Mouse (Mus musculus): ENCODE data around the gene Pabpc4l. TPM values are rescaled to one million over a fixed set of nuclear protein-coding genes. Genes with fewer than 3 reads are reported as not detected.
"Not testable (repeated sequence)": the region's sequence is repeated elsewhere in the genome, so short reads cannot be mapped to it uniquely, and the experiment has no call there.

Pabpc4l gene
- total RNA-seq (2021) = under 1 TPM; 0.49 to 0.56 TPM
- long read RNA-seq, experiment 1 = 0 reads
- long read RNA-seq, experiment 2 = 0 reads

DNA sequence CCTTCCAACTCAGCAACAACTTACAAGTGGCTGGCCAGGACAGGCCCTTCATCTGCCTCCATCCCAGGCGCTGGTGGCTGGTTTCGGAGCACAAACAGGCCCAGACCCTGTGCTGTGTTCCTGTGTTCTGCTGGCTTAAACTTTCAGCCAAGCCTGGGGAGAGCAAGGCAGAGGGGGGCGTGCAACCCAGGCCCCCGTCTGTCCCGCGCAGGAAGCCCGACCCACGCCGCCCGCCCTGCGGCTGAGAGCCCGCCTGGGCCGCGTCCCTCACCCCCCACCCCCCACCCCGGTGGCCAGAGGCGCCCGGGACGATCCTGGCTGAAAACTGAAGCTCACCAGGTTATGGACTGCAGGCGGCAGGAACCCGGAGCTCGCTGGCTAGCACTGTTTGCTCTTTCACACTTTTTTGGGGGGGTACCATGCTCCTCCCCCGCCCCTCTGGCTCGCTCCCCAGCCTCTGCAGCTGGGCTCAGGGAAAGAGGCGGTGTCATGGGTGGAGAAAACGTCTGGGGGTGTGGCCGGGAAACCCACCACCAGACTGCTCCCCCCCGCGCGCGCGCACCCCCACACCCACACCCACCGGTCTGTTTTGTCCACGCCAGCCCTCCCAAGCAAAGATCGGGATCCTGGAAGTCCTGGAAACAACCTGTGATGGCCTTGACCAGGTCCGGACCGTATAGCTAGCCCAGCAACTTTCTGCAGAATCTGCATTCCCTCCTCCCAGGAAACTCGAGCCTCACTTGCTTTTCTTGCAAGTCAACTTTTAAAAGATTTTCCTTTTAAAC is at the start of gene Pabpc4l:
Gene Pabpc4l (minus strand): TSS at position 739 of the 785 bp plus-strand sequence.
- DNase-seq = peak; percentile 34

DNA sequence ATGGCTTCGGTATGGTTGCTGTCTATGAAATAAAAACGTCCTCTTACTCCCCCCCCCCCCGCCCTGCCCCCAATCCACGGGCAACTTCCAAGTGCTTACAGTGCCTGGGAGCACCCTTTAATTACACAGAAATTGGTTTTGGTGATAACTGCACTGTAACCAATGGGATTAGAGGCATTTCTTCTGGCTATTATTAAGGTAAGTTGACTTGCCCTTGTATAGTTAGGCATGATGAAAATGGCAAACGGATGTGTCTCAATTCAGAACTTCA is 42.9 kb upstream of the Pabpc4l start:
- no peak for DNase-seq

DNA sequence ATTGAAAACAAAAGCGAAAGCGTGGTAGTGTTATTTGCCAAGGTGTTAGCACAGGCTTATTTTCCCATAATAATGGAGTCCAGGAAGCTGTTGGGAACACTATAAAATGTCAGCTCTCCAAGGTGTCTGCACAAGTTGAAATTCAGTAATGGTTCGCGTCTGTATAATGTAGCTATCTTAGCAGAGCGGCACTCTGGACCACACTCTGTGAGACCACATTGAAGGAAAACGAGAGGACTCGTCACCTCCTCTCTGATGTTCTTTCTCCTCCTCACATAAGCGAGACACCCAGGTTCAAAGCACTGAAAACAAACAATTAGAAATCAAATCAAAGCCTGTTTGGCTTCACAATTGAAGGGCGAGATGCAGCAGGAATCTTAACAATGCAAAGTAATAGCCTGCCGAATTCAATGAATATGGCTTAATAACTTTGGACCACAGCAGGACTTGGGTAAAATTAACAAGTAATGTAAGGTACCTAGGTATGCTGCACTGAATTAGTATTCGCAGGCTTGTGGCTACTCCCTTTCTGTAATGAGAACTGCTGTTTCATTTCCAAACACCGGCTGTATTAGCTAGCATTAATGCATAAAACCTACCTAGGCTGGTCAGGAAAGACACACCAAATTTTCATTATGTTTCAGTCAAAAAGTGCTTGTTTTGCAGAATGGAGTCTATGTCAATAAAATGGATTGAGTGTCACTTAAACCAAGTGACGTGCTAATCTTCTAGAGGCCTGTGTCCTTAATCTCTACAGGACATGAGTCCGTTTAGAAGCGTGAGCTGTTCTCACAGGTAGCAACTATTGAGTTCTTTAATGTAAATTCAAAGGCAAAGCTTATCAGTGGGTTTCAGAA is 42.3 kb upstream of the Pabpc4l start:
- no peak for DNase-seq

GRCm38 (mm10) chr3:46486091-46486490 is 38.1 kb upstream of the Pabpc4l start:
- DNase-seq = not testable (repeated sequence)

GRCm38 (mm10) chr3:46448266-46448532 is 180 bp upstream of the Pabpc4l start:
- no peak for DNase-seq

GRCm38 (mm10) chr3:46431416-46431815 is 16.6 kb downstream of the Pabpc4l start:
- DNase-seq = no peak
